Mouse (Mus musculus) left cerebral cortex, postnatal 36 days (tissue): Measurements from ENCODE around the gene Gm6904. TPM values are rescaled to one million over a fixed set of nuclear protein-coding genes. Genes with fewer than 3 reads are reported as not detected.

Source experiments
- total RNA-seq, 2 experiments: library from RNA; stranded (reverse); gene quantifications; 2 replicates each; pipeline ENCODE4 v1.2.3; 2021

Gm6904 gene
- total RNA-seq, 2 experiments from 2014 or later: not detected

Other genes starting within 250 kb of the Gm6904 start
- gene 1700129C05Rik, start 117.3 kb downstream of the Gm6904 start, total RNA-seq: not detected
- gene Gm5142, start 81.5 kb downstream of the Gm6904 start, total RNA-seq: not detected
- 10 to 100 TPM; 29.2 to 29.3 TPM for gene Rcbtb1, start 59.0 kb downstream of the Gm6904 start, total RNA-seq
- not detected for gene Phf11a, start 37.3 kb upstream of the Gm6904 start, total RNA-seq
- under 1 TPM in 1 of 2 experiments, not detected in 1; 0.39 TPM for gene Phf11b, start 81.1 kb upstream of the Gm6904 start, total RNA-seq
- under 1 TPM; 0.25 to 0.59 TPM for gene Phf11d, start 105.3 kb upstream of the Gm6904 start, total RNA-seq
- gene Phf11c, start 135.2 kb upstream of the Gm6904 start, total RNA-seq: under 1 TPM; 0.17 to 0.61 TPM
- 1 to 10 TPM; 6.3 to 6.8 TPM for gene Setdb2, start 180.7 kb upstream of the Gm6904 start, total RNA-seq
- gene Cab39l, start 180.8 kb upstream of the Gm6904 start, total RNA-seq: 10 to 100 TPM; 19.9 to 24.2 TPM